Mouse (Mus musculus) lung, embryonic 15.5 days (tissue): ENCODE results near the gene Hsp90b1. TPM values are rescaled to one million over a fixed set of nuclear protein-coding genes. Genes with fewer than 3 reads are reported as not detected.
A peak's percentile ranks its signal among the peaks of the same experiment; 100 is the strongest.

Experiments used
- microRNA-seq: library from miRNA; unstranded; fragments of <30 nt; microRNA quantifications from one replicate; pipeline ENCODE4, GENCODE M21; 2016
- polyA plus RNA-seq: library from polyadenylated mRNA; unstranded; fragments of >200 nt; fragmentation: Nextera tagmentation; extraction: Ambion mirVana; gene quantifications from 2 replicates; pipeline ENCODE4 v1.2.1, GENCODE M21; 2015

The Hsp90b1 gene
- polyA plus RNA-seq, 1 experiment from 2014 or later: 820 TPM

Small RNAs within 50 kb of the gene (microRNA-seq; reads per million reads assigned to microRNA genes)
- 3.0 reads per million, percentile 12 among the genes with 10 or more reads in this experiment for gene Gm25745

Other genes starting within 250 kb of the Hsp90b1 start
- gene Syn3, start 206.6 kb downstream of the Hsp90b1 start, polyA plus RNA-seq: 2.1 and 2.6 TPM in 2 replicates
- gene Ttc41, start 302 bp upstream of the Hsp90b1 start, polyA plus RNA-seq: 1.2 and 1.6 TPM in 2 replicates
- gene Gm49358, start 58.5 kb upstream of the Hsp90b1 start, polyA plus RNA-seq: not detected in 2 replicates
- gene Nt5dc3, start 73.5 kb upstream of the Hsp90b1 start, polyA plus RNA-seq: 1.4 and 1.5 TPM in 2 replicates